Mouse (Mus musculus) liver (tissue): Measurements from ENCODE around the gene Dact1.

Source experiments
- DNase-seq: peaks from one replicate; pipeline ENCODE4 v3.0.0-alpha.2; 2020; ENCODE audit warnings: mixed read lengths

The Dact1 gene

DNA sequence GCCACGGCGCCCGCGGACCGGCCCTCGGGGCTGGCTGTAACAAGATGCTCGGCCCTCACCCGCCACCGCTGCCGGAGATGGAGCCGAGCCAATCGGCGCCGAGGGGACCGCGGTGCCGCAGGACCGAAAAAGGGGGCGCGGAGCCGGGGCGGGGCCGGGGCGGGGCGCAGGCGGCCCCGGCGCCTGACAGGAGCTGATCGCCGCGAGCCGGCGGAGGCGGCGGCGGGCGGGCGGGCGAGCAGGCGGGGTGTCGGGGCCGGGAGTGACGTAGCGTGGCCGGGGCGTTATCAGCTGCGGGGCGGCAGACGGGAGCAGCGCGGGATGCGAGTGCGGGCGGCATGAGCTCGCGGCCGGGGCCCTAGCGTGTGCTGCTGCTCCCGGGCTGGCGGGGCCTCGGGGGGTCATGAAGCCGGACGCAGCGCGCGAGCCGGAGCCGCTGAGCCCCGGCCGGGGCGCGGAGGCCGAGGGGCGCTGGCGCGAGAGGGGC, at the start of gene Dact1:
Gene Dact1, plus strand, starts transcription at position 304 of the 487 bp plus-strand sequence.
- DNase-seq: peak; percentile 77

DNA sequence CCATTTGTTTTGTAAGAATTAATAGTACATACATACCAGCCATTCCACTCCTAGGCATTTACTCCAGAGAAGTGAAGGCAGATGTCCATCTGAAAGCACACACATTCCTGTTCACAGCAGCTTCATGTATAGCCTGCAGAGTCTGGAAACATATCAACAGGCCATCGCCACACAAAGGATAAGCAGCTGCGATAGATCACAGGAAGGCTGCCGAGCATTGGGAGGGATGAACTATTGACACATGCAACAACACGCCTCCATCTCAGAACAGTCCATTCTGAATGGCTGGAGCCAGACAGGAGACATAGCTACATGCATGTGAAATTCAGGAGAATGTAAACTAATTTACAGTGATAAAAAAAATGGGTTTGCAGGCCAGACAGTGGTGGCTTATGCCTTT, 45.5 kb upstream of the Dact1 start:
- DNase-seq: no peak

DNA sequence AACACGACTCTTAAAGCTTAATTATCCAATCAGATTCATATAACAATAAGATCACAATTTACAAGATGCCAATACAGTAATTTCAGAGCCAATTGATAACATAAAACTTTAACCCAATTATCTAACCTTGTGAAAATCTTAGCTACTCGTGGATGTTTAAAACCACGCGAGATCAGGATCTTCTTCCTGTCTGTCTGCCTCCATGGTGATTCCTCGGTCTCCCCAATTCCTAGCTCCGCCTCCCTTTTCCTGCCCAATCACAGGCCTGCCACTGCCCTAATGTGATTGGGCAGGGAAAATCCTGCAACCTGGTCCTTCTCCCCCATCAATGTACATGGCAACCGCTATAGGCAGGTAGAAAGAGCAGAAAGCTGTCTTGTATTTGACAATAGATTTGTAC, 40.3 kb upstream of the Dact1 start:
- no peak for DNase-seq

DNA sequence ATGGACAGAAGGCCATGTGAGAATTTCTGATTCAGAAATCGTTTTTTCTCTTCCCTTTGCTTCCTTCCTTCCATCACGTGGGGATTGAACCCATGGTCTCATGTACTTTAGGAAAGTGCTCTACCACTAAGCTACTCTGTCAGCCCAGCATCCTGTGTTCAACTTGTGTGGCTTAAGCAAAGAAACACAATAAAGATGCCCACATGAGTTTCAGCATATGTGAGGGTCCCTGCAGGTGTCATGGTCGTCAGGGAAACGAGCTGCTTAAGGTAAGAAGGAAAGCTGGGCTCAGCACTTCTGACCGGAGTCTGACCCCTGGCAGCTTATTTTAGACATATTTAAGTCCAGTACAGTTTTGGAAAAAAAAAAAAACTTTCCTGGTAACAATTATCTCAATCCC, 38.6 kb upstream of the Dact1 start:
- DNase-seq: no peak

DNA sequence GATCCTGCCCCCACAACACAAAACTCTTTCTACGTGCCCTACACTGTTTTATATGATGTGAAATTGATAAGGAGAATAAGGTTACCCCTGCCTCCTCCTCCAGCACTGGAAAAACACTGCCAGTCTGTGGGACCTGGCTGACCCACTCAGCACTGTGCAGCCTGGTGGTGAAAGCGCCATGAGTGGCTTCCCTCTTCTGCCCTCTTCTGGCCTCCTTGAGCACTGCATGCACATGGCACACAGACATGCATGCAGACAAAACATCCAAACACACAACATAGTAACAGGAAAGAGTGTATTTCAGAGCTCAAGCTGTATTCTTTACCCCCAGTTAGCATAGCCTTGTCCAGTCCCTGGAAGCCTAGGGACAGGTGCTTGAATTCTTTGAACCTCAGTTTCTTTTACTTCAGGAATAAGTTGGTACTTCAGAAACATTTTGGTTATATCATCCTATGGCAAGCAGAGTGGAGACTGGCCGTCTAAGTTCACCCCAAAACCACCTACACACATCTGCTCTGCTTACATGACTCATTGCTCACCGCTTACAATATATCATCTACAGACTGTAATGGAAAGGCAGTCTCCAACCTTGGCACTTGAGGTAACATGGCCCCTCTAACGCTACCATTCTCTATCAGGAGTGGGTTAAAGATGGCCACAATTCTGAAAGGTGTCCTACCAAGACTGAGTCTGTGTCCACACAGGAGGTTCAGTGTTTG, 35.0 kb upstream of the Dact1 start:
- DNase-seq: no peak

DNA sequence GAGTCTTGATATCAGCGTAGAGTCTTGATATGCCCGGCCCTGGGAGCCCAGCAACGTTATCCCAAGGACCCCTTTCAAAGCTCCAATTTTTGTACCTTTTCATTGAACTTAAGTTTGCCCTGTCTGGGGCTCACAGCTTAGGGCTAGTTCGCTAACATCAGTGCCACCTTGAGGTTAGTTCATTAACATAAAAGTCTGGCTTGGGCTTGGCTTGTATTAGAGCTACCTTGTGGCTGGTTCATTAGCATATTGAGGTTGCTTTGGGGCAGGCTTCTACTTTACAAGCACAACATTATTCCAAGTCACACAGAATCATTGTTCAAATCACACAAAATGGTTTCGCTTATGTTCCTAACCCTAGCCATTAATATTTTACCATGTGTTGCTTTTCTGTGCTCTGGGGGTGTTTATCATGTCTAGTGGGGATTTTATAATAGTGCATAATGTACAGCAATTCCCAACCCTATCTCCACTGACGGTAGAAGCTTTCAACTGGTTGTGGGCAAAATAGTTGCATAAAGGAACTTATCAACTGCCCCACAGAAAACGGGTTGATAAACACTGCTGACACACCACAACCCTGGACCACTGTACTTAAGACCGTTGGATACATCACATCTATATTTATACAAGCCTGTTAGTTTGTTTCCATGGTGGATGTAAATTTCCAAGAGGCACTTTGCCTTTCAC, 33.6 kb upstream of the Dact1 start:
- DNase-seq: no peak

DNA sequence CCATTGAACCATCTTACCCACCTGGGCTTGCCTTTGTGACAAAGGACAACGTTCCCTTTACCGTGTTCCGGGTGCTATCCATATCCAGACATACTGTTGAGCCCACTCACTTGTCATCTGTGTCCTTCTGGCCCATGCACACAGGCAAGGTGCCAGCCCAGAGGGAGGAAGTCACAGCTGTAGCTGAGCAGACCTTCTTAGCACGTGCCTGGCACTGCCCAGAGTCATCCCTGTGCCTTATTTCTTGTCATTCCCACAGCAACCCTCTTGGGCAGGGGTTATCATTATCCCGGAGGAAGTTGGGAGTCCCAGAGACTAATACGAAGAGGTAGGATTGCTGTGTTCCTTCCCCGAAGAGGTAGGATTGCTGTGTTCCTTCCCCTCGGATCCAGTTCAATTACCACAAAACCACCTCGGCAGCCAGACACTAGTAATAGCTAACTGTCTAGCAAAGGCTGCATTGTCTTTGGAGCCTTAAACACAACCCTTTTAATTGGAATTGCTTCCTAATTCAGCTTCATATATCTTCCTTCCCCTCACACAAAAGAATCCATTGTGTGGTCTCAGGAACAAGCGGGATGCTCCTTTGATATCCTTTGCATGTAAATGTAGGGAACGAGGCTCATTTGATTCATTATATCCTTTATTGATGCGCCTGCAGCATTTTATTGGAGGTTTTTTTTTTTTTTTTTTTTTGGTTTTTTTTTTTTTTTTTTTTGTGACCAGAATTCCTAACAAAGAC, 30.0 kb upstream of the Dact1 start:
- no peak for DNase-seq

DNA sequence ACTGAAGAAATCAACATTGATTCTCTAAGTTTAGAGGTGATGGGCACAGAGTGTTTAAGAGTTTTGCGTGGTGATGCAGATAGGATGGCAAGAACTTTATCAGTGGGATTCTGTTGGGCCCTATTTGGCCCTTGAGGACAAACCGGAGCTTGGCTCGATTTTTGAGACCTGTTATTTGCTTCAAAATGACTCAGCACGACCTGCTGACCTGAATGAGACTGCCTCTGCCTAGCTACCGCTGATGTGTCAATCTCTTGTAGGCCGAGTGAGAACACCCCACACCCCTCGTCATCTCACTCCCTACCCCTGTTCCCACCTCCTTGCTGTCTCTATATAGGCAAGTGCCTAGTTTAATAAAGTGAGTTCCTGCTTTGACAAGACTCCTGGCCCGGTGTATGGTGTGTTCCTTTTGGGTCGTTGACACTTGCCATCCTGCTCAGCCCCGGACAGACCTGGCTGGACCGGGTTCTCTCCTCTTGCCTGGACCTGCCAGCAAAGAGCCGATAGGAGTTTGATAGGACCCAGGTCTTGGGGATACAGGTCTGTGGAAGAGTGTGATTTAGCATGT, 28.4 kb upstream of the Dact1 start:
- no peak for DNase-seq

DNA sequence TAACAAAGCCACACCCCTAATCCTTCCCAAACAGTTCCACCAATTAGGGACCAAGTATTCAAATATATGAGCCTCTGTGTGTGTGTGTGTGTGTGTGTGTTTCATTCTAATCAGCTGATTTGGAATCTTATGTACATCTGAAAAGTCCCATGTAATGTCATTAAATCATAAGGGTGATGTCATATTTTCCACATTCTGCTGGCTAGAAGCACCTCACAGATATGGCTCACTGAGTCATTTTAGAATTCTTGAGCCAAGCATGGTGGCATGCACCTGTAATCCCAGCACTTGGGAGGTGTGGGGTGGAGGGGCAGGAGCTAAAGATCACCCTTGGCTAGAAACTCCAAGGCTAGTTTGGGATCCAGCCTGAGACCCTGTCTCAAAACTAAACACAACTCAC, 24.3 kb upstream of the Dact1 start:
- DNase-seq: no peak

DNA sequence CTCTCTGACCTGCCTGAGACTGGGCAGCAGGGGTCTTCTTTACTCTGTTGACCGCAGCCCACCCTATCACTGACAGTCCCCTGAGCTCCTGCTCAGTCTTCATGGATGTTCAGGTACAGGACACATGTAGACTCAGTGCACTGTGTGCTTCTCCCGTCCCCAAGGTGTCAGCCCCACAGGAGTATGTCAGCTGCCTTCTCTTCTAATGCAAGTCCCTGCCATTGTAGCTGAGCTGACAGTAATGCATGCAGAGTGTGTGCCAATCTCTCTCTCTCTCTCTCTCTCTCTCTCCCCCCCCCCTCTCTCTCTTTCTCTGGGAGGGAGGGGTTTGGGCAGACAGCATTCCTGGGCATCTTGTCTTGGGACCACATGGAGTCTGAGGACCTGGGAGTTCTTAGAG, 19.2 kb upstream of the Dact1 start:
- DNase-seq: no peak

DNA sequence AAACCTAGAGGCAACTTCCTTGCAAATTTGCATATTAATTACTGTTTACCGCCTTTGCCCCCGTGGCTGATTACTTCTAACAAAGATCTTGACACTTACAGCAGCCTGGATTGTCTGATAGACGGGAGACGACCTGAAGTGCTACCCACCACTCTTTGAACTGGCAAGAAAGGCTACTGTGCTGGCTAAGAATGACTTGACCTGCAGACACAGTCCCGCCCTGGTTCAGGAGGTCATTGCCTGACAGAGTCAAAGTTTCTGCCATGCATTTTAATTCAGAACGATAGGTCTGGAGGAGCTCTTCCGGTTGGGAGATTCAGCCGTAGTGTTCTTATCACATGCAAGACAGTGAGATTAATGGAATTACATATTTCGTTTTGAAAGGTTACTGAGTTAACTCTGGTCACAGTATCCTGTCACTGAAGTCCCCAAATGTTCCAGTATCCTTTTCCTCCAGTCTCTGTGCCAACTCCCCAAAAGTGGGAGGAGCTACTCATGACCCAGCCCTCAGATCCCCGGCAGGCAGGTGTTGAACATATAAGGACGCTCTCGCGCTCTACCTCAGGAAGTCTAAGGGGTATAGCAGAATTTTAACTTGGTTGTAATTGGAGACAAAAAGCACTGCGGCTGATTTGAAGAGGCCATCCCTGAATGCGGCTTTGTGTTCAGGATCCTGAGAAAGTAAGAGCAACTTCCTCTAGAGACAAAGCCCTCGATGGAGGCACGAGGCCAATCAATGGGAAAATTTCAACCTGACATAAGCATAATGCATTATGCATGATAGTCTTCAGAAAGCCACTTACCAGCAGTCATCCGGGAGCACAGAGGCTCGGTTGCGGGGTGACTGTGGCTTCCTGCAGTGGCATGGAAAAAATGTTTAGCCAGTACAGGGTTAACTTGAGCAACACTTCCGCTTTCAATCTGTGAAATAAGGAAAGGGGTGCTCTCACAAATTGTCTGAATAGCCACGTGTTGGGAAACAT, 15.4 kb upstream of the Dact1 start:
- DNase-seq: no peak

DNA sequence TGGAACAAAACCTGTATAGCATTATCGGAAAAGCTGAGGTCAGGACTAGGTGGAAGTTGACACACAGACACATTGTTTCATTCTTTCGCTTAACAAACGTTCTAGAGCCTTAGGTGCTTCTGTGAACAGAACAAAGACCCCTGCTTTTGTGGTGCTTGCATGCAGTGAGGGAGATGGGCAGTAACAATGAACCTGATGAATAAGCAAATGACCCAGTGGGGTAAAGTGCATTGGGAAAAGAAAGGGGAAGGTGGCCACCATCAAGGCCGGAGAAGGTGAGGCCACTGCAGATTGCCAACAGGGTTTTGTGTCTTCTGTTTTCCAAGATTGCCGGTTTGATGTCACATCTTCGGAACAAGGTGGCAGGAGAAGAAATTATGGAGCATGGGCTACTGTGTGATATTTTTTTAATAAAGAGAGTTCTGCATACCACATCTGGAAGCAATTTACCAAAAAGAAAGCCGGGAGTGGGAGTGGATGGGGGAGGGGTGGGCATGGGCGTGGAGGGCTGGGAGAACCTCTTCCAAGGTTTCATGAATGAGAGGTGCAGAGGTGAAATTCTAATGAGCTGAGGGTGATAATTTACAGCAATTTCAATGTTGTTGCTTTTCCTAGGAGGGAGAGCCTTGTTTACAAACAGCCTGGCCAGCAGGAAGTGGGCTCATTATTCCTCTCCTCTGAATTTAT, 12.7 kb upstream of the Dact1 start:
- no peak for DNase-seq

DNA sequence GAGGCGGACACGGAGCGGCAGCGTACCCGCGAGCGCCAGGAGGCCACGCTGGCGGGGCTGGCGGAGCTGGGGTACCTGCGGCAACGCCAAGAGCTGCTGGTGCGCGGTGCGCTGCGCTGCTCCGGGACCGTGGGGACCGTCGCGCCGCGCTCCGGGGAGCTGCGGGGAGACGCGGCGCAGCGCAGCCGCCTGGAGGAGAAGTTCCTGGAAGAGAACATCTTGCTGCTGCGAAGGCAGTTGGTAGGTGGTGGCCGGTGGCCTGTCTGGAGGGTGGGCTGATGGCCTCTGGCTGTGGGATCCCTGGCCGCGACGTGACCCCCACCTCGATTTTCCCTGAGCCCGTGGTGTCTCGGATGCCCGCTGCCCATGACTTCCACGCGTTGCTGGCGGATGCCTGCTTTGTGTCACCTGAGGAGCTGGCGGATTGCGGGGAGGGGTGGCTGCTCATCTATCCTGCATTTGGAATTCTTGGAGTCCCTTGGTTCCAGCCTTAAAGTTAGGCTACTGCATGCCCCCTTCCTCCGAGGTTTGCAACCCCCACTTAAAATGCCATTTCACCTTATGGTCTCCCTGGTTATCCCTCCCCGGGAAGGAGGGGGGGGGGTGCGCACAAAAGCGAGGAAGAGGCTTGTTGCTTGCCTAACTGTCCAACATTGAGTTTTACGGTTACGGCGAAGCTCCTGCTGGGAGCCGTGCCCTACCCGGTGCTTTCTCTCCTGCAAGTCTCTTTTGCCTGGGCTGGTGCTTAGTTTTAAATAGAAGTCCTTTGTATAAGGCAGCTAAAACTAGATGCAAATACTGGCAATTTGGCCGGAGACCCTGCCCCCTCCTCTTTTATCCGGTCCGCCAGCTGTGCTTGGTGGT, 616 bp downstream of the Dact1 start:
- no peak for DNase-seq

DNA sequence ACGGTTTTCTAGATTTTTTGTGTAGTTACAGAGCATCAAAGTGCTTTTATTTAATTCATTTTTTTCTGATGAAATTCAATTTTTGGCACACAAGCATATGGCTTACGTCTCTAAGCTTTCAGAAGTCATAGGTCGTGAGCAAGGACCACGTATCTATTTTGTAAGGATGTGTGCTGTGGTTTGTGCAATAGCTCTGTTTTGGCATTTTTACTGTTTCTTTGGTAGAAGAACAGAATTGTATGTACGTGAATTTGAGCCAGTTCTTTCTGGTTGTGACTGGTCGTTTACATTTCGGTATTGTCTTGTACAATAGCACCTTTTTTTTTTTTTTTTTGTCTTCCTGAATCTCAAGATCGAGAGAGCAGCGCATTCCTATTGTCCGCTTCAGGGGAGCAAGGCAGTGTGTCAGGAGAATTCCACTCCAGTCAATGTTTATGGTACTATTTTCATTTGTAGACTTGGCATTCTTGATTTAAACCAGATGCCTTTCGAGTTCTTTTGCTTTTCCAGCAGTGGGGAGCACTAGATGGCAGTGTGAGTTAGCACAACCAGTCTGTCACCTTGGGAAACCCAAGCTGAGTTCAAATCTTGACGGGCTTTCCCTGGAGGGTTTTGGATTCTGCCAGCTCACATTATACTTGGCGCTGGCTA, 1.7 kb downstream of the Dact1 start:
- peak; percentile 31 for DNase-seq

DNA sequence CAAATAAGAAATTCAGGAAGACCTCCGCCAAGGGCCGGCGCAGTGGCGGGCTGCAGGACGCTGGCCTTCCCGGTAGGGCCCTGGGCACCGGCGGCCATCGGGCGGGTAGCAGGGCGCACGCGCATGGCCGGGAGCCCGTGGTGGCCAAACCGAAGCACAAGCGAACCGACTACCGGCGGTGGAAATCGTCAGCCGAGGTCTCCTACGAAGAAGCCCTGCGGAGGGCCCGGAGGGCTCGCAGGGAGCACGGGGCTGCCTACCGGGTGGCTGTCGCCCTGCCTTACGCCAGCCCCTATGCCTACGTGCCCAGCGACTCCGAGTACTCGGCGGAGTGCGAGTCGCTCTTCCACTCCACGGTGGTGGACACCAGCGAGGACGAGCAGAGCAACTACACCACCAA, 8.6 kb downstream of the Dact1 start:
- DNase-seq: no peak

DNA sequence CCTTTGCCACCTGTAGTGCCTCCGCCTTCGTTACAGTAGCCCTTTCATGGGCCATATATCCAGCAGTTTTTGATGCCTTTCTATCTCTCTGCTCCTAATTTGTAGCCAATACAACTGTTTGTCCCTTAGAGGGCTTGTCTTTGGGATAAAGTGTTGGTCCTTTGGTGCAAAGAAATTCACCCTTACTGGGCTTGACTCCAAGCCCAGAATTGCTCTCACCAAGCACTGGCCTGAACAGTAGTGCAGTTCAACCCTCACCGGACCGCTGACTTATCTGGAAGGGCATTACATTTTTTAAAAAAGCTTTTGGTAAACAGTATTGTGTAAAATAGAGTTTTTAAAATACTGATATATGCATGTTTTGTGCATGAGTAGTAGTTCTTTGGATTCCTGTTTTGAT, 9.9 kb downstream of the Dact1 start:
- DNase-seq: no peak

DNA sequence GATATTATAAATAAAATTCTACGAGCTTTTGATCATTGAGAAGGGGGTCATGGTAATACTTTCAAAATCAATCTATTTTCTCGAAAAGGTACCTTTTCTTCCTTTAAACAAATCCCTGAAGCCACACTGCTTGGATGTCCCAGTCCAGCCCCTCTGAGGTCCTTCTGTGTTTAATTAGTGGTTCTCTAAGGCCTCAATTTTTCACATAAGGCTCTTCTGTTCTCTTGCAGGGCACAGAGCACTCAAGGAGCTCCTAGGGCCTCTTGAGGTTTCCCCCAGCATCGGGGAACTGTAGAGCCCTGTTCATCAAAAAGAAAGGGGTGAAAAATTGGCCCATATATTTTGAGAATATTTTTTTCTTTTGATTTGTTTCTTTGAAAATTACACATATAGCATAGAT, 23.0 kb downstream of the Dact1 start:
- DNase-seq: no peak

DNA sequence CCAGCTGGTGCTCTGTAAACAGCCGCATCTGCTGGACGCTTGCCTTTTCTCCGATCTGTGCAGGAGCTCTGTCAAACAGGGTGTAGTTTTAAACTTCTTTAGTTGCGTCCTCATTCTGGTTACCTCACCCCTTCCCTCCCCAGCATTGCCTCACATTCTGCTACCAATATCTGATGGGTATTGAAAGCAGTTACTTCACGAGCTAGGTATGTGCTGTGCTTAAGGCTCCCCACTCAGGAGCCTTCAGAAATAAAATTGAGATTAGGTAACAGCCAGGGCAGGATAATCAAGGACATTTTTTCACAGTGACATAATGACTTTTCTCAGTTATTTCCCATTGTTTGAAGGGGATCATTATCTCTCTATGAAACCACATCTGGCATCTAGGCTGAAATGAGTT, 23.9 kb downstream of the Dact1 start:
- no peak for DNase-seq

DNA sequence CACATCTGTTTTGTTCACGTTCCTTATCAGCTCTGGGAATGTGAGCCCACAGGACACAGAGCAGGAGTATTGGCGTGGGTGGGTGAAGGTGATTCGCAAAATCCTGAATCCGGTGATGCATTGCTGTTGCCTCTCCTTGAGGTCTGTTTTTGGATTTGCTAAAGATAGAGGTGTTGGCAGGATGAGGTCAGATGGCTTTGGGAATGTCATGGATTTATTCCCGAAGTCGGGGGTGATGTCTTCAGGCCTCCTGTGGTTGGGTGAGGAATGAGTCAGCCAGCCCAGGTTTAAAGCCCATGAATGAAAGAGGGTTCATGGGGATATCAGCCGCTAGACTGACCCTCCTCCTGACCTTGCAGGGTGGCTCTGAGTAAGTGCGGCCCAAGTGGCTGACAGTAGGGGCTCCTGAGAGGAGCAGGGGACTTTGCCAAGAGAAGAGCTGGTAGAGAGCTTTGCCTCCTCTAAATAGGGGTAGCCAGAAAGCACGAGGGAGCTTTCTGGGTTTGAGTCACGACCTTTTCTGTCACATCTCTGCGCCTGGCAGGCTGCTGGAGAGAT, 27.4 kb downstream of the Dact1 start:
- DNase-seq: no peak
